Mouse (Mus musculus) urinary bladder, postnatal 14 days (tissue): Measurements from ENCODE around the gene Pet117.

Experiments
- DNase-seq: peaks from one replicate; pipeline ENCODE4 v3.0.0; 2021; ENCODE audit warnings: low spot score

Gene Pet117

GRCm38 (mm10) chr2:144381741-144382140 is 12.9 kb downstream of the Pet117 start:
- DNase-seq: no peak

DNA sequence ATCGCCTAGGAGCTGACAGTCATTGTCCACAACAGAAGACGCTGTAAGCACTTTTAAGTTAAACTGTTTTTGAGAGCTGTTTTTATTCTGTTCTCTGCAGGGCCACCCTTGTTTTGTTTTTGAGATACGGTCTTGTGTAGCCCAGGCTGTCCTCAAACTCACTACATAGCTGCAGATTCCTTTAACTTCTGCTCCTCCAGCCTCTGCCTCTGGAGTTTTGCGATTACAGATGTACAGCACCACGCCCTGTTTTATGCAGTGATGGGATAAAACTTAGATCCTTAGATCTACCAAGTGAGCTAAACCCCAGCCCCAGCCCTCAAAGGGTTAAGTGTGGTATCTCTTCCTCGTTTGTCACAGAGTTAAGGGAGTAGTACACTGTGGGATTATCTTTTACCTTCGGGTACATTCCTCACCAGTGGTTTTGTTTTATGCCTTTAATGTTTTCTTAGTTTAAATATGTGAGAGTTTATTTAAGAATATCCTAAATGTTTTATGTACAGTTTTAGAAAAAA is 13.9 kb downstream of the Pet117 start:
- DNase-seq: no peak

DNA sequence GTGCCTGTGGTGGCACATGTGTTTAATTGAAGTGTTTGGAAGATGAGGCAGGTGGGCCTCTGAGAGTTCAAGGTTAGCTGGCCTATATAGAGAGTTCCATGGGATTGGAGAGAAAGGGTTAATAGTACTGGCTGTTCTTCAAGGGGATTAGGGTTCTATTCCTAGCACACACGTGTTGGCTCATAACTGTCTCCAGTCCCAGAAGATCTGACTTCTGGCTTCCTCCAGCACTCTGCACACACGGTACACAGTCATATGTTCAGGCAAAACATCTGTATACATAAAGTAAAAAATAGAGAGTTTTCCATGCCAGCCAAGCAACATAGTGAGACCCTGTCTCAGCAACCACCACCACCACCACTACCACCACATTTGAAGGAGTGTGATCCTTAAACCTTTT is 17.5 kb downstream of the Pet117 start:
- no peak for DNase-seq

DNA sequence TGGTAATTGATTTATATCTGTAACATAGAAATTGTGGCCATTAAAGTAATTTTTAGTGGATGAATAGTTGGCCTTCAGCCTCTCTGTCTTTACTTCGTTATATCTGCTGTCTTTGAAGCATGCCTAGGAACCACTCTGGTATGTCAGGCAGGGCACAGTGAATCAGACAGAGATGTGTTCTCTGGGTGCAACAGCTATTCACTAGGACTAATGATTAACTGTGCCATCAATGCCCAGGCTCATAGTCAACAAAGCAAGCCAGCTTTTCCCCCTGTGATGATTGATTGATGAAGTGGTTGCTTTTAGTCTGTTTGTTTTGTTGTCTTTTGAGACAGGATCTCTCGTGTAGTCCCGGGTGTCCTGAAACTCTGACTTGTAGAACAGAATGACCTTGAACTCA is 19.6 kb downstream of the Pet117 start:
- no peak for DNase-seq

- DNase-seq: no peak
These were observed 30.7 kb downstream of the Pet117 start for GRCm38 (mm10) chr2:144399531-144399930.

GRCm38 (mm10) chr2:144400659-144401058 is 31.9 kb downstream of the Pet117 start:
- DNase-seq: no peak

- no peak for DNase-seq
These were observed 40.2 kb downstream of the Pet117 start for GRCm38 (mm10) chr2:144409037-144409436.

DNA sequence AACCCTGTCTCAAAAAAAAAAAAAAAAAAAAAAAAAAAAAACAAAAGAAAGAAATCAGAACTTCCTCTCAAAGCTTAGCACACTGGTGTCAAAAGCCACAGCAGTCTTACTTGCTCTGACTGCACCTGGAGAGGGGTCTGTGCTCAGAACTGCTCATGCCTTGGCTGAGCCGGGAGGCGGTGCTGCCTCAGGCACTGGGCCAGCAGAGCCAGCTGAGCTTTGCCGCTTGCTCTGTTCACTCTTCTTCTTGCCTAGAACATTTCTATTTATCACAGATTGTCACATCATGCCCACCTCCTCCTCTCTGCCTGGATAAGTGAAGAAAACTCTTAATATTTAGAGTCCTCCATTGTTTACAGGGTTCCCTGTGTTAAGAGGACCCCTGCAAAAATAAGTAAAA is 41.8 kb downstream of the Pet117 start:
- DNase-seq: no peak

- no peak for DNase-seq
These were observed 45.9 kb downstream of the Pet117 start for GRCm38 (mm10) chr2:144414646-144415045.

DNA sequence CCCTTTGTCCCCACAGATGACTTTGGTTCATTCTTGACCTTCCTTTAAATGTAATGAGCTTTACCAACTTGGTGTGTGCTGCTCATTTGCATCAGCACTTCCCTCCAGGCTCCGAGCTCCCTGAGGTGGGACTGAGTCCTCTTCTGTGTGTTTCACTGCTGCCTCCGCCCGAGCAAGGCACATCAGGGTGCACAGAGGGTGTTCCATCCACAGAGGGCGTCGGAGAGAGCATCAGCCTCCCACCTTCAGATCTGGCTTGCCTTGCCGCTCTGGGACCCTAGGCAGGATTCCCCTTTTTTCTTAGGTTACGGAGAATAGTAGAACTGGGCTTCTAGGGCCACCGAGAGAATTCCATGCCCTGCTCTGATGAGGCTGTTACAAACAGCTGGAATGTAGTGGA is 48.1 kb downstream of the Pet117 start:
- DNase-seq: no peak

DNA sequence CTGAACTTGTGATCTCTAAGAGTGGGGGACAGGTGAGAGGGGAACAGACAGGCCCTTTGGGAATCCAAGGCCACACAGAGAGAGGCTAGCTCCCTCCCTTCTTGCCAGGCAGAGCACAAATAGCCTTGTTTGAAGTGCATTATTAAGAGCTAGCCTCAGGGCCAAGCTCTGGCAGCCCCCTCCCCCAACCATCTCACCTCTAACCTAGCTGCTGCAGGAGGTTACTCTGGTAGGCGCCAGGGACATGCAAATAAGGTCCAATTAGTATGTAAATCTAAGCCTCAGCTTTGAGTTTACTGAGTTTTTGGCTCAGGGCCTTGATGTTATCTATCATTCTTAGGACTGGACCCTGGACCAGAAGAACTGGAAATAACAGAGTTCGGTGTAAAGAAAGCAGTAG is 49.3 kb downstream of the Pet117 start:
- DNase-seq: no peak

DNA sequence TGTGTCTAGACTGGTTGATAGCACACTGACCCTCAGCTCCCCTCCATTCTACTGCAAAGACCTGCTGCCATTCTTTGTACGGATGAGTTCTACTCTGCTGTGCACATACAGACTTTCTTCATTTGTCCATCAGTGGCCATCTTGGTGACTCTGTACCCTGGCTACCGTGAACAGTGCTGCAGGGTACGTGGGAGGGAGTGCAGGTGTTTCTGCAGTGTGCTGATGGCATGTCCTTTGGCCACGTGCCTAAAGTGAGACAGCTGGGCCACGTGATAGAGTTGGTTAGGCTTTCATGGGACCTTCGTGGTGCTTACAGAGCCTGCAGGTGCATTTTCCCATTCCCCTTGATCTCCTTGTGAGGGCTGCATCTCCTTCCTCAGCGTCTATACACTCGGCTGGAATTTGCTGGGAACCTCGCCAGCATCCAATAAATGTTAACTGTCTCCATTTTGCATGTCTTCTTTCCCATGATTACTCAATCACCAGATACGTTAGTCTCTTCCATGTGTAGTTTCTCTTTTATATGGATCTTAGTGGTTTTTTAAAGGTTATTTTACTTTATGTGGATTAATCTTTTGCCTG is 53.4 kb downstream of the Pet117 start:
- DNase-seq: no peak
